Mouse (Mus musculus): ENCODE results near the gene Nedd8. TPM values are rescaled to one million over a fixed set of nuclear protein-coding genes. Genes with fewer than 3 reads are reported as not detected.

Gene Nedd8
- total RNA-seq, 2 experiments from 2014 or later, result 303 to 311 TPM

- no peak for DNase-seq (ENCODE audit: extremely low spot score in 1 of 2, low spot score in 1 of 2)
These were observed 54.1 kb downstream of the Nedd8 start, which contains the start of gene Rec8 for GRCm38 (mm10) chr14:55617822-55618221. TSS of gene Rec8 (plus strand) at chr14:55618037.

- no peak for DNase-seq (ENCODE audit: extremely low spot score in 1 of 2, low spot score in 1 of 2)
These were observed 55.1 kb downstream of the Nedd8 start for GRCm38 (mm10) chr14:55616844-55617243.

GRCm38 (mm10) chr14:55615876-55616275 is 56.0 kb downstream of the Nedd8 start:
- DNase-seq (ENCODE audit: extremely low spot score in 1 of 2, low spot score in 1 of 2), result no peak

- DNase-seq (ENCODE audit: extremely low spot score in 1 of 2, low spot score in 1 of 2), result no peak
These were observed 57.3 kb downstream of the Nedd8 start for GRCm38 (mm10) chr14:55614565-55615178.

GRCm38 (mm10) chr14:55613346-55613745 is 58.6 kb downstream of the Nedd8 start:
- no peak for DNase-seq (ENCODE audit: extremely low spot score in 1 of 2, low spot score in 1 of 2)

Other genes starting within 250 kb of the Nedd8 start
- 10 to 100 TPM; 20.7 to 22.1 TPM for gene Dhrs4, start 193.4 kb downstream of the Nedd8 start, total RNA-seq (2021)
- 10 to 100 TPM; 47.0 to 66.6 TPM for gene Carmil3, start 181.5 kb downstream of the Nedd8 start, total RNA-seq (2021)
- 100 to 1,000 TPM; 664 to 669 TPM for gene Cpne6, start 161.7 kb downstream of the Nedd8 start, total RNA-seq (2021)
- 1 to 10 TPM; 2.1 to 2.2 TPM for gene Nrl, start 147.1 kb downstream of the Nedd8 start, total RNA-seq (2021)
- 10 to 100 TPM; 37.2 to 37.8 TPM for gene Pck2, start 131.9 kb downstream of the Nedd8 start, total RNA-seq (2021)
- 10 to 100 TPM; 72.7 to 86.4 TPM for gene Dcaf11, start 112.1 kb downstream of the Nedd8 start, total RNA-seq (2021)
- under 1 TPM; 0.89 to 0.92 TPM for gene A730061H03Rik, start 111.7 kb downstream of the Nedd8 start, total RNA-seq (2021)
- gene Fitm1, start 96.5 kb downstream of the Nedd8 start, total RNA-seq (2021), result not detected
- 10 to 100 TPM; 49.3 to 56.6 TPM for gene Psme1, start 94.0 kb downstream of the Nedd8 start, total RNA-seq (2021)
- 10 to 100 TPM; 47.2 to 56.6 TPM for gene Emc9, start 86.8 kb downstream of the Nedd8 start, total RNA-seq (2021)
- 10 to 100 TPM; 47.9 to 55.6 TPM for gene Psme2, start 81.0 kb downstream of the Nedd8 start, total RNA-seq (2021)
- gene Rnf31, start 80.4 kb downstream of the Nedd8 start, total RNA-seq (2021), result 10 to 100 TPM; 36.4 to 41.9 TPM
- gene Irf9, start 68.6 kb downstream of the Nedd8 start, total RNA-seq (2021), result 10 to 100 TPM in 1 of 2 experiments, 1 to 10 TPM in 1; 9.6 to 12.2 TPM
- 1 to 10 TPM; 1.2 to 2.7 TPM for gene Rec8, start 54.1 kb downstream of the Nedd8 start, total RNA-seq (2021)
- 100 to 1,000 TPM; 118 to 121 TPM for gene Ipo4, start 36.2 kb downstream of the Nedd8 start, total RNA-seq (2021)
- gene Gm49378, start 34.2 kb downstream of the Nedd8 start, total RNA-seq (2021), result 1 to 10 TPM; 2.1 to 6.3 TPM
- gene Tm9sf1, start 28.3 kb downstream of the Nedd8 start, total RNA-seq (2021), result 10 to 100 TPM; 42.2 to 49.7 TPM
- under 1 TPM; 0.71 to 0.94 TPM for gene Tssk4, start 21.9 kb downstream of the Nedd8 start, total RNA-seq (2021)
- 10 to 100 TPM; 49.2 to 50.4 TPM for gene Mdp1, start 11.6 kb downstream of the Nedd8 start, total RNA-seq (2021)
- 10 to 100 TPM; 26.8 to 29.3 TPM for gene Gmpr2, start 183 bp downstream of the Nedd8 start, total RNA-seq (2021)
- 10 to 100 TPM; 14.0 to 14.9 TPM for gene Tinf2, start 9.7 kb upstream of the Nedd8 start, total RNA-seq (2021)
- under 1 TPM; 0.17 to 0.23 TPM for gene Tgm1, start 41.8 kb upstream of the Nedd8 start, total RNA-seq (2021)
- gene Rabggta, start 50.1 kb upstream of the Nedd8 start, total RNA-seq (2021), result 10 to 100 TPM; 40.1 to 45.0 TPM
- 10 to 100 TPM; 78.3 to 94.9 TPM for gene Dhrs1, start 73.6 kb upstream of the Nedd8 start, total RNA-seq (2021)
- 10 to 100 TPM; 13.4 to 13.6 TPM for gene Nop9, start 73.6 kb upstream of the Nedd8 start, total RNA-seq (2021)
- gene Cideb, start 86.3 kb upstream of the Nedd8 start, total RNA-seq (2021), result 1 to 10 TPM; 1.4 to 2.1 TPM
- under 1 TPM; 0.10 to 0.19 TPM for gene Ltb4r2, start 89.3 kb upstream of the Nedd8 start, total RNA-seq (2021)
- gene Ltb4r1, start 93.8 kb upstream of the Nedd8 start, total RNA-seq (2021), result under 1 TPM in 1 of 2 experiments, not detected in 1; 0.32 TPM
- gene Adcy4, start 112.0 kb upstream of the Nedd8 start, total RNA-seq (2021), result 1 to 10 TPM; 3.9 to 5.9 TPM
- 1 to 10 TPM in 1 of 2 experiments, under 1 TPM in 1; 0.61 to 1.2 TPM for gene Ripk3, start 116.7 kb upstream of the Nedd8 start, total RNA-seq (2021)
- 1 to 10 TPM; 1.6 to 3.9 TPM for gene Nfatc4, start 151.0 kb upstream of the Nedd8 start, total RNA-seq (2021)
- 10 to 100 TPM in 1 of 2 experiments, 1 to 10 TPM in 1; 8.5 to 10.7 TPM for gene Nynrin, start 181.9 kb upstream of the Nedd8 start, total RNA-seq (2021)
- gene Cbln3, start 212.3 kb upstream of the Nedd8 start, total RNA-seq (2021), result 1 to 10 TPM in 1 of 2 experiments, under 1 TPM in 1; 0.42 to 1.4 TPM
- gene Khnyn, start 212.8 kb upstream of the Nedd8 start, total RNA-seq (2021), result 10 to 100 TPM; 10.5 to 12.1 TPM
- gene Sdr39u1, start 228.2 kb upstream of the Nedd8 start, total RNA-seq (2021), result 10 to 100 TPM; 74.9 to 79.0 TPM

Data from layer of hippocampus, postnatal 25 days (tissue).